Mouse (Mus musculus) heart, postnatal 10 days (tissue): ENCODE measurements around the gene Flot1. TPM values are rescaled to one million over a fixed set of nuclear protein-coding genes. Genes with fewer than 3 reads are reported as not detected.

Experiments
- DNase-seq, 2 experiments: peaks; one replicate each; pipeline ENCODE4 v3.0.0; 2021
- intact Hi-C: fragments of 180-260 bp; cut with DNase I; formaldehyde crosslinking; loops from one replicate; pipeline ENCODE4 v1.15.1; 2025
- total RNA-seq, 2 experiments: library from RNA; stranded (reverse); gene quantifications; 2 replicates each; pipeline ENCODE4 v1.2.3; 2021

Flot1 gene
- total RNA-seq, 2 experiments from 2014 or later: 114 to 124 TPM

DNA sequence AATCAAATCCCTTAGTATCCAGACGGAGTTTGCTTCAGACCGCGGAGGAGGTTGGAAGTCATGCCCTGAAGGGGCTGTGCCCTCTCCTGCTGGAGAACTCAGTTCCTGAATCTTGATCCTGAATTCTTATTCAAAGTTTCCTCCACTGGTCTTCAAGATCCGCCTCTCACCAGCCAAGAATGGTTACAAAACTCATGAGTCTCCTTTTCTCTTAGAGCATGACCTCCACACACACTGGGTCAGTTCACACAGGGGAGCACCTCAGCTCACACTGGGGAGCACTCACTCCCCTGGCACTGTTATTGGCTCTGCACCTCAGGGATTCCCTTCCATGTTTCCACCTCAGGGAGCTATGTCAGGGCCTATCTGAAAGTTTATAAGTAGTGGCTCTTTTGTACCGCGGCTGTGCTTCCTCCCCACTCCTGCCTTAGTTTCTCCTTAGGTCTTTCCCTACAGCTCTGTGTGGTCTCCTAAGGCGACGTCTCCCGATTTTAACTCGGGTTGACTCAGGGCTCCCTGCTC is 41.9 kb downstream of the Flot1 start:
- peak in 1 of 2 experiments; percentile 20 for DNase-seq
- intact Hi-C loops: no loop called here

DNA sequence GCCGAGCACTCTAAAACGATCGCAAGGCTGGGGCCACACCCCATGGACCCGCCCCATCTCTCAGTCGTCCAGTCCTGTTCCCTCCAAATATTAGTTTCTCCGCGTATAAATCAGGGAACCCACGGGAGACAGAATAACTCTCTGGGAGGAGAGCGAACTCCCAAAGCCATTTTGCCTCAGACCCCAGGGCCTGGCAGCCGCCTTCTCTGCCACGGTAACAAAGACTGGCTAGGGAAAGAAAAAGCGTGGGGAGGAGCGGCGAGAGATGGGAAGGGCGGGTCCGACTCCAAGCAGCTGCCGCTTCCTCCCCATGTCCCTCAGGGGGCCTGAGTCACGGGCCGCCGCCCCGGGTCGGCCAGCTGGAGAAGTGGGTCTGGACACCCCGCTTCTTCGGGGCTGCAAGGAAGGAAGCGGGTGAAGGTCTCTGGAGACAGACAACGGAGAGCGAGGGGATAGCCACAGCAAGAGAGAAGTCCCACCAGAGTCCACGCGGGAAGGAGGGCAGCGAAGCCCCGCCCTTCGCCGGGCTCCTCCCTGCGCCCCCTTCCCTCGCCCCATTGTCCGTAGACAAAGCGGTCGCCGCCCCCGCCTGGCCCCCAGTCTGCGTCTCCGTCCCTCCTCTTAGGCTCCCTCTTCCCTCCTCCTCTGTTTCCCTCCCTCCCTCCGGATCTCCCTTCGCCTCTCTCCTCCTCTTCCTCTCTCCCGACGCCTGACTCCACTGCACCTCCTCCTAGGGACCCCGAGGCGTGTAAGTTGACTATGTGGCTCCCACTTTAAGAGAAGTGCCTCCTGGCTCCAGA is 42.7 kb downstream of the Flot1 start, which contains the start of gene Ppp1r18:
TSS of gene Ppp1r18 (plus strand) at position 113 of the 800 bp plus-strand sequence.
- peak; percentile 85 for DNase-seq
- intact Hi-C loops: no loop called here

DNA sequence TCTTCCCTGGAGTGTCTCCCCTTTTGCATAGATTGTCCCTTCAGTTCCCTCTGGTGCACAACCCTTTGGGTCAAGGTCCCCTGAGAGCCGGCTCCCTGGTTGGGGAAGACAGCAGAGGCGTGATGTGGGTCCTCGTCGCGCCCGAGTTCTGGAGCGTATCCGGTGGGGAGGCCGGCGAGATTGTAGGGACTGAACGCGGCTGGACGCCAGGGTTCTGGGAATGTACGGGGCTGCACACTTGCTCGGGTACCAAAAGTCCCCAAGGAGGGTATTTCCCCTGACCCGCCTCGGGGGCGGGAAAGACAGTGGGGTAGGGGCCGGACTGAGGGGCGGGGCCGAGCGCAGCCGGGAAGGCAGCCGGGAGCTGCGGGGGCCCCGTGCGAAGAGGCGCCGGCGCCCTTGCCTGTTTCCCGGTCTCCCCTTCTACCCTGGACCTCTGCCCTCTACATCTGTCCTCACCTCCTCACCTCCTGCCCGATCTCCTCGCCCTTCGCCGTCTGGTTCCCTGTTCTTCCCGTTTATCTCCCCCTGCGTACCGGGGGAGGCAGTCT is 43.3 kb downstream of the Flot1 start:
- peak; percentile 84 to 86 for DNase-seq
- intact Hi-C loops: no loop called here

DNA sequence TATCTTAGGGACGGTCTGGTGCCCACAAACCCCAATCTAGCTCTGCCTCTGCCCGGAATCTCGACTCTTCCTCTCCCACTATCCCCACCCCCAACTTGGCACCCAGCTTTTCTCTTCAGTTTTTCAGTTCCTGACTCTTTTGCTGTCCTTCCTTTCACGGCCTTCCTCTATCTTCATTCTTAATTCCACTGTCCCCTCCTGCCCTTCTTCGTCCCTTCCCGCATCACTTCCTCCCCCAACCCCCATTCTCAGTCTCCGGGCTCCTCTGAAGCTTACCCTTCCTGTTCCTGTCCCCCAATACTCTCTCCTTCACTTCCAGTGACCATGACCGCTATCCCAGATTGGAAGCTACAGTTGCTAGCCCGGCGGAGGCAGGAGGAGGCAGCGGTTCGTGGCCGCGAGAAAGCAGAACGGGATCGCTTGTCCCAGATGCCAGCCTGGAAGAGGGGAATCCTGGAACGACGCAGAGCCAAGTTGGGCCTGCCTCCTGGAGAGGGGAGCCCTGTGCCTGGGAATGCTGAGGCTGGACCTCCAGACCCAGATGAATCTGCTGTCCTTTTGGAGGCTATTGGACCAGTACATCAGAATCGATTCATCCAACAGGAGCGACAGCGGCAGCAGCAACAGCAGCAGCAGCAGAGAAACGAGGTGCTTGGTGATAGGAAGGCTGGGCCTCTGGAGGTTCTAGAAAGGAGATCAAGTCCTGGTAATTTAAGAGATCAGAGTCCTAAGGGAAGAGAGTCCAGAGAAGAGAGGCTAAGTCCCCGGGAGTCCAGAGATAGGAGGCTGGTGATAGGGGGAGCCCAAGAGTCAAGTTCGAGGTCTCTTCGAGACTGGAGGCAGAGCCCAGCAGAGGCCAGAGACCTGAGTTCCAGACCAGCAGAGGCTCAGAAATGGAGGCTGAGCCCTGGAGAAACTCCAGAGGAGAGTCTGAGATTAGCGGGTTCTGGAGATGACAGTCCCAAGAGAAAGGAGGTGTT is 44.2 kb downstream of the Flot1 start:
- intact Hi-C loops: no loop called here

DNA sequence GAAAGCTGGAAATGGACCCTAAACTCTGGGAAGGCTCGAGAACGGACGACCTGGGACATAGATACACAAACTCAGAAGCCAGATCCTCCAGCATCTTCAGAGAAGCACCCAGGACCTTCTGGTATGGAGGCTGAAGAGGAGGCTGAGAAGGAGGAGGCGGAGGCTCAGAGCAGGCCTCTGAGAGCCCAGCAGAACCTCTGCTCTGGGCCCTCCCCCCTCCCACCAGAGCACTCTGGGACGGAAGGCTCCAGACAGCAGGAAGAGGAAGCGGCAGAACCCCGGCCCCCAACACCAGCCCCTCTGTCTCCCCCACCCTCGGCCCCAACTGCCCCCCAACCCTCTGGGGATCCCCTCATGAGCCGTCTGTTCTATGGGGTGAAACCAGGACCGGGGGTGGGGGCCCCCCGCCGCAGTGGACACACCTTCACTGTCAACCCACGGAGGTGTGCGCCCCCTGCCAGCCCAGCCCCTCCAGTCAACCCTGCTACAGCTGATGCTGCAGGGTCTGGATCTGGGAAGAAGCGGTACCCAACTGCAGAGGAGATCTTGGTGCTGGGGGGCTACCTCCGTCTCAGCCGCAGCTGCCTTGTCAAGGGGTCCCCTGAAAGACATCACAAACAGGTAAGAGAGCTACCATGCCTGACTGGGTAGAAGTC is 45.3 kb downstream of the Flot1 start:
- intact Hi-C loops: no loop called here
- DNase-seq: peak; percentile 41 to 43

More for the DNA sequence above, 44.2 kb downstream of the Flot1 start:
- DNase-seq: peak; percentile 62 to 63

DNA sequence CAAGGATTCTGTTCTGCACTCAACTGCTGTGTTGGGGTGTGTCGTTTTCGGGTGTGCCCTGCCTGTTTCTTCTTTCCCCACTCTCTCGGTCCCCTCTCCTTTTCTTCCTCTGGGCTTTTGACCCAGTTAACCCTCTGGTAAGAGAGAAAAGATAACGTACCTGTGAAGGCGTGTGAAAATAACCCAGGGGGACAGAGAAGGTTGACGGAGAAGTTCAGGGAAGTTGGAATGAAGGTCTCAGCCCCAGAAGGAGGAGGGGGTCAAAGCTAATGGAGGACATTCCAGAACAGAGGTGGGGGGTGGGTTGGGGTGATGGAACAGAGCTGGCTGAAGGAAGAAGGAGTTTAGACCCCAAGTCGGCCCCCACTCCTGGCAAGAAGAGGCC is 45.9 kb downstream of the Flot1 start:
- peak in 1 of 2 experiments; percentile 27 for DNase-seq

DNA sequence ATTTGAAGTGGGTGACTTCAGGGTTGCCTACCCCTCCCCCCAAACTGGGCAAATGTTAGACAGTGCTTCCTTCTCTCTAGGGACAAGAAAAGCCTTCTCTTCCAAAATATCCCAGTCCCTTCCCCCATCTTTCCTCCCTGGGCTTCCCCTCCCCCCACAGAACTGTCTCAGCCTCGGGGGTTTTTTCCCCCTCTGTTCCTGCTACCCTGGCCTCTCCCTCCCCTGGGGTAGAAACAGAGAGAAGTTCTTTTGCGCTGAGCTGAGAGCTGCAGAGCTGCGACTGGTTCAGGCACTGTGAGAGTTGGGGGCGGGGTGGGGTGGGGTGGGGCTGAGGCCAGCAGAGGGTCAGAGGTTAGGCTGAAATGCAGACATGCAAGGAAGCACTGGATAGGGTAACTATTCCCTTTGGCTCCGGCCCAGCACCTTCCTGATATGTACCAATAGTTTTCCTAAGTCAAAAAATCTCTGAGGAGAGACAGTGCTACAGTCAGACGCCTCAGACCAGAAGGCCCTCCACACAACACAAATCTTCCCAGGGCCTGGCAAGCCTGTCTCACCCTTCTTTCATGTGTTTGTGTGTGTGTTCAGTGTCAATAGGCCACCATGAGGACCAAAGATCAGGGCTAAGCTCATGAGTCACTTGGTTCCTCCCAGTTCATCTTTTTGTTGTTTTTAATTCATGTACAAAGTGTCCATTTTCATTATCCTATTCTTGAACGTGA is 46.5 kb downstream of the Flot1 start:
- peak; percentile 53 to 57 for DNase-seq
- intact Hi-C loops: no loop called here

More for the DNA sequence above, 45.9 kb downstream of the Flot1 start:
- intact Hi-C loops: no loop called here

DNA sequence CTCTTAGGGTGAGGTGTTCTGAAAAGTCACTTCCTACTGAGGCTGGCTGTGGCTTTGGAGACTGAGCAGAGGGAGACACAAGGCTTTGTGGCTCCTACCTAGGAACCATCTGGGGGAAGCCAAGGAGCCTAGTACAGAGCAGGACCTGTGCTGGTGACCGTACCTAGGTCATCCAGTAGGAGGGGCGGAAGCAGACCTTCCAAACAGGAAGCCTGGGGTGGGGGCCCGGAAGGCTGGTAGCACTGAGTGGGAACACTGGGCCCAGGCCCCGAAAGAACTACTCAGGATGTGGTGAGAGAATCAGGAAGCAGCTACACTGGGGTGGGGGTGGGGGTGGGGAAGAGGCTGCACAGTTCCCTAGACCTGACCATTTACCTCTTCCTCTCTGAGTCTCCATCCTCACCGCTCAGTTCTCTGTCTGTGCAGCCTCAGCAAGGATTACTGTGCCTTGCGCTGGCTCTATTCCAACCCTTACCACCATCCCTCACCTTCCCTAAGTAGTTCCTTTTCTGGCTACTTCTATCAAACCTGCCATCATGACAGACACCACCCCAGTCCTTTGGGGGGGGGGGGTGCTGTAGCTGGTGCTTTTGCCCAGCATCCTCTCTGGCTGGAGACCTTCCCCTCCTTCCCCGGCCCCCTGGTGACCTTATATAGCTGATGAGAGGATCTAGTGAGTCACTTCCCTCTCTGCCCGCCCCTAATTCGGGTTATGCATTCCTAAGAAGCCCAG is 47.3 kb downstream of the Flot1 start:
- DNase-seq: peak; percentile 77 to 81

DNA sequence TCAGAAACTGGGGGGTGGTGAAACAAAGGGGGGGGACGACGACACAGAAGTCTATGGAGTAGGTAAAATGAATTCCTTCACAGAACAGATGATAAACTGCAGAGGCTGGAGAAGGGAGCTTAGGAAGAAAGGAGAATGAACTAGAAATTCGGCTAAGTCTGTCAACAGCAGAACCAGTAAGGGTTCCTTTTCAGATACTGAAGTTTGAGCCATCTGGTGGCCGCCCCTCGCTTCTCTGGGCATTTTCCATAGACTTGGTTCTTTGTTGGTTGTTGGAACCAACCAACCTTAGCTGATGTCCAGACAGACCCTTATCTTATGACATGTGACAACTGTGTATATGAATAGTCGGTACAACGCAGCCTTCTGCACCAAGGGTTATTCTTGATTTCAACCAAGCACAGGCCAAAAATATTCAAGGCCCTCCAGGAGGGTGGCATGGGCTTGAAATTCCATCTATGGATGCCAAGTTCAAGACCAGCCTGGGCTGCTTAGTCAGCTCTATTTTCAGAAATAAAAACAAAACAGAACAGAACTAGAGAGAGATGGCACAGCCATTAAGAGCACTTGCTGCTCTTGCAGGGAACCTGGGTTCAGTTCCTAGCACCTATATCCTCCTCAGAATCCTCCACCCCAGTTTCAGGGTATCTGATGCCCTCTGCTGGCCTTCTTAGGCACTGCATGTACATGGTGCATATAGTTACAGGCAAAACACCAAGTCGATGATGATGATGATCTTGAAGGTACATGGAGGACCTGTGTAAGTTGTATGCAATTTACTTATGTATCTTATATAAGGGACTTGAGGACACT is 48.1 kb downstream of the Flot1 start:
- peak in 1 of 2 experiments; percentile 62 for DNase-seq
- intact Hi-C loops: no loop called here

More for the DNA sequence above, 47.3 kb downstream of the Flot1 start:
- intact Hi-C loops: no loop called here

DNA sequence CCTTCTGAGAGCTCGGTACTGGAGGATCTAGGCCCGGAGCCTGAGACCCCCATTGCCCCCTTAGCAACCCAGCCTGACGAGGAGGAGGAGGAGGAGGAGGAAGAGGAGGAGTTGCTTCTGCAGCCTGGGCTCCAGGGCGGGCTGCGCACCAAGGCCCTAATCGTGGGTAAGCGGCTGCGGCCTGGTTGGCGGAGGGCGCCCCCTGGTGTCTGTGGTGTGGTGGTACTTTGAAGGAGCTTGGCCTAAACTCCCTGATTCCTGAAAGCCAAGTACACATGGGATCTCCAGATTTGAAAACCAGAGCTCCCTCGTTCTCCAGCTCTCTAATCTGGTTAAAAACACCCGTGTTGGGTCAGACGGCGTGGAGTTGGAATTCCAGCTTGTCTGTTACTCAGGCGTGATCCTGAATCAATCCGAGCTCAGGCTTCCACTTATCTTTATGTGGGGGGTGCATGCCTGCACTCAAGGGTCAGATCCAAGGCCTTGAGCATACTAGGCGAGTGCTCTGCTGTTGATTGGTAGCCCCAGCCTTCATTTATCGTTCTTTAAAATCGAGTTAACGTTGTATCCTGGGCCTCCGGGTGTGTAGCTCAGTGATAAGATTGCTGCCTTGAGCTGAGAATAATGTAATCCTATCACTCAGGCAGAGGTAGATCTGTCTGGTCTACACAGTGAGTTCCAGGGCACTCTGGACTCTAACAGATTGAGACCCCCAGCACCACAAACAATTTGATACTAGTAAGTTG is 50.9 kb downstream of the Flot1 start:
- intact Hi-C loops: loop anchor here (1.0 to 2.0 kb wide), 2 partner anchors 38 to 135 kb away; no protein-coding TSS in a partner anchor
- peak; percentile 92 to 96 for DNase-seq

DNA sequence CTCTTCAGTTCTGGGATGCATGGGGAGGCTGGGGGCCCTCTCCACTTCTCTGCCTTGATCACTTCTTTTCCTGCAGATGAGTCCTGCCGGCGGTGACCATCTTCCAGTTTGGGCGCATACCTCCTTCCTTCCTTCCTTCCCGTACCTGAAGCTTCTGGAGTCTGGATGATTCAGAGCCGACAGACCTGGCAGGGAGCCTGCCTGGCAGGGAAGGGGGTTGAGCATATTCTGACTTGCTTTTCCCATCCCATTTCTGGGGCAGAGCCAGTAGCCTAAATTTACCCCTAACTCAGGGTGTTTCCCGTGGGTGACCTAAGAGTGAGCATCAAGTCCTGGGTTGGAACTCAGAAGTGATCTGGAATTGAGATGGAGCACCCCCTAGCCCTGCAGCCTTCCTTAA is 51.7 kb downstream of the Flot1 start:
- intact Hi-C loops: loop anchor here (2.0 kb wide), 1 partner anchor 136 kb away; no protein-coding TSS in a partner anchor

DNA sequence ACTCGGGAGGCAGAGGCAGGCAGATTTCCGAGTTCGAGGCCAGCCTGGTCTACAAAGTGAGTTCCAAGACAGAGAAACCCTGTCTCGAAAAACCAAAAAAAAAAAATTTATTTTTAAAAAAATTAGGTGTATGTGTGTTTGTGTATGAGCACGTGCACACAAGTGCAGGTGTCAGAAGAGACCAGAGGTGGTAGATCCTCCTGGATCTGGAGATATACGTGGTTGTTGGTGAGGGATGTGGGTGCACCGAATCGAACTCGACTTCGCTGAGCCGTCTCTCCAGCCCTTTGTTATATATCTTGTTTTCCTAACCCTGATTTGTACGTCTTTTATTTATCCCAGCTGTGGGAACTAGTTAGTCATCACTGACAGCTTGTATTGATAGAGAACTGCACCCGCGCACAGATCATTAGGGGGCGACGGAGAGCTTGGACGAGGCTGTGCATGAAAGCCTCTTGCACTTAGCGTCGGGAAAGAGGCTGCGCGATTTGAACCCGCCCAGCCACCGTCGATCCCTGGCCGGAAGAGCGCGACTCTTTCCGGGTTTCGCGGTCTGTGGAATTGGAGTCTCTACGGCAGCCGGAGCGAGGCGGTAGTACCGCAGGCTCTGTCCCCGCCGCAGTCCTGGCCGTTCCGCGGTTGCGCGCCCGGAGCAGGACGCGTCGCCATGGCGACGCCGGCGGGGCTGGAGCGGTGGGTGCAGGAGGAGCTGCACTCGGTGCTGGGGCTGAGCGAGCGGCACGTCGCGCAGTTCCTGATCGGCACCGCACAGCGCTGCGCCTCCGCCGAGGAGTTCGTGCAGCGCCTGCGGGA is 56.4 kb downstream of the Flot1 start, which contains the start of gene Dhx16:
TSS of gene Dhx16 (plus strand) at position 575 of the 813 bp plus-strand sequence.
- intact Hi-C loops: loop anchor here (2.0 kb wide), 1 partner anchor 17 kb away; the partner anchor contains the start of gene 2310061I04Rik
- peak; percentile 95 to 98 for DNase-seq

More for the DNA sequence above, 51.7 kb downstream of the Flot1 start:
- DNase-seq: no peak
